Mouse (Mus musculus) retina, postnatal 7 days (tissue): ENCODE measurements at regions not wholly inside any gene's neighbourhood (a gene's known extent, or its start where the extent isn't known, plus 50 kb on each side); places are given as distances from the start of the nearest gene placed in this dataset.
"Not testable (repeated sequence)": the region's sequence is repeated elsewhere in the genome, so short reads cannot be mapped to it uniquely, and the experiment has no call there.

Source experiments
- DNase-seq: peaks from one replicate; pipeline ENCODE4 v3.0.0-alpha.2; 2012; ENCODE audit warnings: low read depth, low spot score

DNA sequence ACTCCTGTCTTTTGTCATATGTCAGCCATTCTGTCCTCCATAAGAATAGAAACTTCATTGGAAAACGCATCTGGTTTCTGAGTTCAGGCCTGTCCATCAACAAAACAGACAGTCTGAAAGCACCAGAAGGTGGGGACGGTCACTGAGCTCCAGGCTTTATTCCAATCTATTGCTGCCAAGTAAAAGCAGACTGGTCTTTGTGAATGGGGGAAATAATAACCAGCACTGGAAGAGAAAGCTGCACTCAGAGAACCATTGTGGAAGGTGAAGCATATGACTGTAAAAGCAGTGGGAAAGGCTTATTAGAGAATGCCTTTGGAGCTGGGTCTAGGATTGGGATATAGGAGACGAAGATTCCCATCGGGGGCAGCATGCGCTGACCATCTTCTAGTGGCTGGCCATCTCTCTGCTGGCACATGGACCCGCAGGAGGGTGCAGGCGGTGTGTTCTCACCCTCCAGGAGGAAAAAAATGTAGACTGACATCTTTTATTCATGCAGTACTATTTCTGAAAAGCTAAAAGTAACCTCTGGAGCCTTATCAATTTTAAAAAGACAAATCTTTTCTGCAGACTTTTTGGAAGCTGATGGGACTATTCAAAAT lies 1638.0 kb downstream of the Car8 start:
- DNase-seq: no peak

DNA sequence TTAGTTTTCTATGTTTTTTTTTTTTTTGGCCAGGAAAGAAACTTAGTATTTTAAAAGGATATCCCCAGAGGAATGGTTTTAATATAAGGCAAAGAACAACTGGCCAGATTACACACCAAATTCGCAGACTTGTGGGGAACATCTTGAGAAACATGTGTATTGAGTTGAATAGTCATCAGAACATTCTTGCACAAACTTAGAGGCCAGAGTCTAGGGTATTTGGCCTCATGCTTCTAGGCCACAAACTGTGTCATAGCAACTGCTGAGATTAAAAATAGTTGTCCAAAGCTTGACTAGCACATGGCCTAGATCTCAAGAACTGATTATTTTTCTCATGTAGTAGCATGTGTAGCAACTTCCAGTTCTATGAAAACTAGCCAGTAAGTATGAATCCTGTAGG lies 1642.5 kb downstream of the Car8 start:
- no peak for DNase-seq

DNA sequence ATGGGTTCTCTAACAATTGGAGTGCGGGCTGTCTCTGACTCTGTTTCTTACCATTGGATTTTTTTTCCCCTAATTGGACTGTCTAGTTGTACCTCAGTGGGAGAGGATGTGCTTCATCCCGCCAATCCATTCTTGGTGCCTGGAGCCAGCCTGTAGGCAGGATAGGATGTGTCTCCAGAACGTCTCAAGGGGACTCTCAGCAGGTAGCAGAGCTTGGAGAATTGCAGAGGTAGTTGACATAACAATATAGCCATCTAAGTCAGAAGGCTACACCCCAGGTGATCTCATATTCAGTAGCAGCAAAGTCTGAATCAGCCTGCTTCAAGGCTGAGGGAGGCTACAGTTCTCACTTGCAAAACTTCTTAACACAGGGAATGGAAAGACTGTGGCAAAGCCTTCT lies 1646.0 kb downstream of the Car8 start:
- DNase-seq: not testable (repeated sequence)

DNA sequence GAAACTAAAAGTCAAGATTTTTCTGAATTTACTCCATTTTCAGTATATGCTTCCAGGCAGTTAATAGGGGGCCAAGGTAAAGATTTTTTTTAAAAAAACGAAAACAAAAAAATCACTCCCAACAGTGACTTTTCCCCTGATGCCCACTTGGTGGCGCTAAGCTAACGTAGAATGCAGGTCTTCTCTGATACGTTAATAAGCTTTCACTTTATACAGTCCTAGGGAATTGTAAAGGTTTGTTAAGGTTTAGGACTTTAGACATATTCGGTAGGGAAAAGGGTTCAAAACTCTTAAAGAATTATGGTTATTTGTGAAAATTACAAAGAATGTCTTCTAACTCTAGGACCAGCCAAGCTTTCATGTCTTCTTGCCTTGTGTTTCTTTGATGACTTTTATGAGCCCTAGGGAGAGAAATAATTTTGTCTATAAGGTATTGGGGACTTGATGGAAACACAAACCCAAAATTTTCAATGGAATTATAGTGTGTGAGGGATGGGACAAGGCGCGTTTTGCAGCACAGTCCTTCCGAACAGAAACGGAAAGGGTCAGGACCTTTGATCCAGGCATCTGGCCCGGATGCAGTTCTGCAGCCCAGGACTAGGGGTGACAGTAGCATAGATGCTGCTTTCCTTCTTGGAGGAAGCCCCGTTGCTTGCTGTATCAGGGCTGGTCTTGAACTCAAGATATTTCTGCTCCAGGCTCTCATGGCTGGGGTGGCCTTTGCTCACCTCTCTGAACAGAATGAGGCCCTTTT lies 1677.1 kb downstream of the Car8 start:
- peak; percentile 43 for DNase-seq

DNA sequence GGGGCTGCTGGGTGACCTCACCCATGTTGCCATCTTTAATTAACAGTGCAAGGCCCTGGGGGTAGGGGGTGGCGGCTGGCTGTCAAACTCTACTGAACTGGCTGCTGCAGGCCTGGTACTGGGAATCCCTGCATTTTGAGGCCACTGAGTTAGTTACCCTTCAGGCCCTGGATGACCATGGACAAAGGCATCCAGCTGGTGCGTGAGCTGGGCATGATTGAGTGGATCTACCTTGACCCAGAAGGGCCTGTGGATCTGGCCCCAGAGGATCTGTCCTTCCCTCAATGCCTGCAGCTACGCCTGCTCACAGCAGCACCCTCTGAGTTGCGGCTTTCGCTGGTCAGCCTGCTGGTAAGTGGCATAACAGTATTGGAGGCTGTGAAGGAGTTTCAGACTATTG lies 1699.2 kb downstream of the Car8 start:
- DNase-seq: no peak

GRCm38 (mm10) chr4:6532441-6532840 lies 1706.4 kb downstream of the Car8 start:
- DNase-seq: no peak

GRCm38 (mm10) chr4:6517626-6518025 lies 1721.2 kb downstream of the Car8 start:
- no peak for DNase-seq

DNA sequence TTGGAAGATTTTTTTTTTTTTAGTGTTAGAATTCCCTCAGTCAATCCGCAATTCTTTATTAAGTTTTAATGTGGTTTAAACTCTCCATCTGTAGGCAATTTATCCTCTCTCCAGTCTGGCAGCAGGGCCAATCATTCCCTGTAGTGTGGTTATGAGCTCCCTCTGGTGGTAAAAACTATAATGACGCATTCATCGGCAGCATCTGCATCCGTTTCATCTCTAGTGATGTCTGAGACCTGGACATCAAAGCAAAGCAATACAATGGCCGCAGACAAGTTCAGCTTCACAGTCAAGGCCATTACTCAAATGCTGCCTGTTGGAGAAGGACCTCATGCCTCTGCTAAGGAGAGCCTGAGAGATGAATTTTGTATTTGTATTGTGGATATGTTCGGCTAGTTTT lies 1721.7 kb upstream of the Impad1 start:
- peak; percentile 61 for DNase-seq

GRCm38 (mm10) chr4:6513635-6514034 lies 1720.5 kb upstream of the Impad1 start:
- DNase-seq: no peak

DNA sequence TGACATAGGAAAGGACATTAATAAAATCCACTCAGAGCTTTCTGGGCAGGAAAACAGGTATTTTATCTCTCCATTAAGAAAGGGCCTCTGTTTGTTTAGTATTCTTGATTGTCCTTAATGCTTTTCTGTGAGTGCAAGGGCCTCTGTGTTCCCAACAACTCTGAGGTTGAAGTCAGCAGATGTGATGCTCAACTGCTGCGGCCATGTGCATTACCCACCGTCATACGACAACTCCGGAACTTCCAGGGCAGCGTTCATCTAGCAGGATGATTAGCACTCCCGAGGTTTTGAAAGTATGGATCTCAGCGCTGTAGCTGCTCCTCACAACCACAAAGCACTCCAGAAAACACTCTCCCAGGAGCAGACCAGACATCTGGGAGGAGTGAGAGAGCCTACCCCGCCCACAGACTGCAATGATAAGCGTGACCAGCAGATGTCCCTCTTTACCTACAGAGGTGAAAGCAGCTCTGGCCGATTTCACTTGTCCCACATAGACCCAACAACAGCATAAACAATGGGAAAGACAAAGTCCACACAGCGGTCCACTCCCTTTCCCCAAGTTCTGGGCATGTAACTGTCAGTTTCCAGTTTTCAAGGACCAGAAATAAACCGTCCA lies 1719.7 kb upstream of the Impad1 start:
- DNase-seq: peak; percentile 61

- no peak for DNase-seq
These were observed 1714.9 kb upstream of the Impad1 start for GRCm38 (mm10) chr4:6508091-6508490.
